ENCODE assay signal across 13 mouse cellular contexts in the genomic region with DNA sequence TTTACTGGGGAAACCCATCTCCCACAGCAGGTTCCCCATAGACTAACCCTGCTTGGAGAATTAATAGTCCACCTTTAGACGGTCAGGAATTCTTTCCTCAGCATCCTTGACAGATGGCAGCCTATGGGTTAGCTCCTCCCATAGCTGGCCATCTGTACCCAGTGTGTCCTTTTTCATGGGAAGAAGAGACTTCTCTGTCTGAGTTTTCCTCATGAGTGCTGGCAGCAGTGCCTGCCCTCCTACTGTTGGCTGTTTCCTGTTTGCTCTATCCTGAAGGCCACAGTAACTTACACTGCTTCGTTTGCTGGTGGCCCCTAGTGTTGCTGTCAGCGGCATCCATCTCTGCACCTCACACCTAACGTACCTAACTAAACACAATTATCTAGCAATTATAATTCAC. TPM values are rescaled to one million over a fixed set of nuclear protein-coding genes. Genes with fewer than 3 reads are reported as not detected.
DNase-seq lines count a peak whose midpoint lies in the region.
"Had no signal": no experiment of that assay in that cellular context is flagged by ENCODE, and none has a peak within 500 bp of the region (broad histone marks: within the 10 kb centered on the region; RNA-seq: fewer than 3 reads in every experiment).

No protein-coding gene starts in this region.

- DNase-seq in cerebellum, adult 11-12 months, result peak; percentile 66
- DNase-seq in cerebellum, postnatal 4 days (ENCODE audit: low spot score in 2 of 2), result no peak
- DNase-seq in cerebellum, adult 18-20 months, result peak; percentile 52 to 63
- DNase-seq in cerebellum, adult 9-11 months, result peak; percentile 68
- DNase-seq in adrenal gland, postnatal 14 days, result no peak
- no peak for DNase-seq in natural killer cell, adult 2 months (ENCODE audit: low spot score in 2 of 2)
- no peak for DNase-seq in spleen, postnatal 10 days (ENCODE audit: low spot score in 2 of 2)
- DNase-seq: adrenal gland, postnatal 10 days; forebrain, postnatal 0 days; gastrocnemius, postnatal 14 days; heart, adult 2 months; kidney, adult 11 months had no signal

RNA-seq across cellular contexts. Expression of a gene that starts 6.3 kb away (rescaled TPM):
- total RNA-seq in adrenal gland, postnatal 14 days (2021), result 19.7 and 22.4 TPM in 2 replicates

RNA-seq across cellular contexts. Expression of a gene that starts 50.1 kb away (rescaled TPM):
- total RNA-seq in adrenal gland, postnatal 14 days (2021), result 3.3 and 4.1 TPM in 2 replicates
- total RNA-seq: MEL had no signal

Comparison
In these comparisons a context has a peak if more than half of its experiments do, and no peak if none do; other contexts are left out.
1. DNase-seq: peak in cerebellum, adult 11-12 months (single experiment), cerebellum, adult 18-20 months (2 of 2) and cerebellum, adult 9-11 months (single experiment); none in cerebellum, postnatal 4 days (0 of 2), adrenal gland, postnatal 14 days (single experiment), natural killer cell, adult 2 months (0 of 2) and spleen, postnatal 10 days (0 of 2).